Mouse (Mus musculus): ENCODE results near the gene Rep15.

The Rep15 gene

GRCm38 (mm10) chr6:147032303-147032925 lies at the start of gene Rep15:
Gene Rep15, plus strand, starts transcription at chr6:147032584.
- DNase-seq = no peak

DNA sequence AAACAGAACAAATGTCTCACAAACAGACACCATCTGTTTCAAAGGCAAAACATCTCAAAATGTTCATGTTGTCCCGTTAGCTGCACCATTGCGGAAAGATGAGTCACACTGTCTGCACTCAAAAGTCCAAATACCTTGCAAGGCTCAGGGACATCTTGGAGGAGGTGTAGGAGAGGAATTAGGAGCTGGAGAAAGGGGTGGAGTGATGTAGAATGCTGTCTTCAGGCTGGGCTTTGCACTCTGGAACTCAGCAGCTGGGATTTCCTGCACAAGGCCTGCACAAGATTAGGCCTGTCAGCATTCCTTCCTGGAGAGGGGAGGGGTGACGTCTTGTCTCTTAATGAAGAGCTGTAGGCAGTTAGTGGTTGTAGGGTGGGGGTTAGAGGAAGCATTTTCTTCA lies 47.8 kb upstream of the Rep15 start:
- no peak for DNase-seq

DNA sequence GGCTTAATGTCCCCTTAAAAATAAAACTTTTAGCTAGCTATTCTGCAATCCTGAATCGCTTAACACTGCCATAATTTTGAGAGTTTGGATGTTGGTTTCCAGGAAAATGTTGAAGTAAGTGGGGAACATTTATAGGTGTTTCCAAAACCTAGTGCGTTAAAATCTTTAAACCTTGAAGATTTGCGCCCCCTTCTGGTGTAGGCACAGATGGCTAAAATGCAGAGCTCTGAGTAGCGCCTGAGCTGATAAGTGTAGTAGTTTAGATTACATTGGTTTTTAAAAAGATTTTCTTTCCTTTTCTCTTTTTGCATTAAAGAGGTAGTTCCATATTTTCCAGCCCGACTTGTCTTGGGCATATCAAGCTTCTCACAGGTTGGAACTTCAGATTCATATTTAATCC lies 38.1 kb upstream of the Rep15 start:
- DNase-seq = peak in 1 of 2 experiments; percentile 64

GRCm38 (mm10) chr6:146995391-146995790 lies 37.0 kb upstream of the Rep15 start:
- DNase-seq = no peak

GRCm38 (mm10) chr6:146995878-146996277 lies 36.5 kb upstream of the Rep15 start:
- no peak for DNase-seq

DNA sequence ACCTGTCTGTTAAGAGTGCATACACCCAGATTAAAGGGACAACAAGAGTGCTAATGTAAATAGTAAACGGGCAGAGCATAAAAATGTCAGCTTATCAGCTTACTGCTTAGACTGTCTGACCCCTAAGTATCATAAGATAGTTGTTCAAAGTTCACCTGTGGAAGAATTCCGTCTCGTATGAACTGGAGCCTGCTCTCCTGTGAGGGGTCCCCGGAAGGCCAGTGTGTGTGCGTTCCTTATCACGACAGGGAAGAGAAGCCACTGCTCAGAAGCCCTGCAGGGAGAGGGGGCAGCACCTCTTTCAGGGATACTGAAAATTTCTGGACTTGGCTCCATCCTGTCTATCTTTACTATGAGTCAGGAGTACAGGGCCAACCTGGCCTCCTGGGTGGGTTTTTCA lies 35.4 kb upstream of the Rep15 start:
- DNase-seq = no peak

- DNase-seq = no peak
These were observed 33.7 kb upstream of the Rep15 start for GRCm38 (mm10) chr6:146998710-146999109.

DNA sequence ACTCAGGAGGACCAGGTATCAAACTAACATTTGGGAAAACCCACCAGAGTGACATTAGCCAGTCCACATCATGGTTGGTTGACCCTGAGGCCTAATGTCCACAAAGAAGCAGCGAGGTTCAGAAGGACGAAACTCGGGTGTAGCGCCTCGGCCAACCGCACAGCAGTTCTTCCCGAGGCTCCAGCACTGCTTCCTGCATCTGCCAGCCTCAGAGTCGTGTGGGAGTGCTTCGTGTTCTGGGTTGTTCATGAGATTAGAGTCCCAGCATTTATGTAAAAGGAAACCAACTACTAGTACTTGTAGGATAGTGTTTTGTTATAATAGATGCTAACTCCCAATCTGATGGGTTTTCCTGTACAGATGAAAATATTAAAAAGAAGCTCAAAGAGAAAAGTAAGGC lies 33.1 kb upstream of the Rep15 start:
- no peak for DNase-seq

GRCm38 (mm10) chr6:146999755-147000154 lies 32.6 kb upstream of the Rep15 start:
- no peak for DNase-seq

DNA sequence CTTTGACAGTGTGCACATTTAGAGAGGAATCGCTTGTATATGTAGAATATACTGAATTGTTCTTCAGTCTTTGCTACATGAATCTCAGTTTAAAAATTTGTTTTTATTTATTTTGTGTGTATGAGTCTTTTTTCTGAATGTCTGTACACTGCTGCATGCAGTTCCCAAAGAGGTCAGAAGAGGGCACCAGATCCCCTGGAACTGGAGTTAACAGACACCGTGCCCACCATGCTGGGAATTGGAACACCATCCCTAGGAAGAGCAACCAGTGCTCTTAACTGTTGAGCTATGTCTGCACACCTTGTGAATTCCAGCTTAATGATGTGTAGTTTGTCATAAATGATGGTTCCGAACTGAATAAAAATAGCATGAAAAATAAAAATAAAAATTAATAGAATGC lies 24.2 kb upstream of the Rep15 start:
- DNase-seq = peak in 1 of 2 experiments; percentile 58

- DNase-seq = no peak
These were observed 22.0 kb upstream of the Rep15 start for GRCm38 (mm10) chr6:147010358-147010757.

DNA sequence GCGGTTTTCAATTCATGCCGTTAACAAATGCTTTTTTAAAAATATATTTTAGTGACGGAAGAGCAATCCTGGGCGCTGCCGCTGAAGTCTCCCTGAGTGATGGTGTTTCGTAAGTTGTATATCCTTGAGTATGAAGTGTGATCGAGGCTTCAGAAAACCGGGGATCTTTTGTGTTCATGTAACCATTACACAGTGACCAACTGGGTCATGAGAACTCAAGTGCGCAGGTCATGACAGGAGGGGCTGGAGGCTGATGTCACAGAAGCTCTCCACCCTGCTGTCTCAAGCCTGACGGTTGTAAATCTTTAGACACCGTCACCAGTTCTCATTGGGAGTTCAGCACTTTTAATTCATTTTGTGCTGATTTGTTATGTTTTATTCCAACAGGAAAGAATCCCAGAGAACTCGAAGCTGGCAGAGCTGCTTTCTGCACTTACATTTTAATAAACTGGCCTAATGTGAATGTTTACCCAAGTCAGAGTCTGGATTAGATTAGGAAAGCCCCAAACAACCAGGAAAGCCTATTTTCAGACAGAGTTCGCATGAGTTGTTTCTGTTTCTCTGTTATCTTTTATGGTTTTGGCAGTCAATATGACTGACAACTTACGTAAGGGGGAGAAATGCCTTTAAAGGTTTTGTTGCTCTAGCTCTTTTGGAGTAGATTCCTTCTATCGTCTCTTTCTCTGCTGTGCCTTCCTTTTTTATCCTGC lies 21.4 kb upstream of the Rep15 start:
- no peak for DNase-seq

- no peak for DNase-seq
These were observed 20.8 kb upstream of the Rep15 start for GRCm38 (mm10) chr6:147011555-147011954.

DNA sequence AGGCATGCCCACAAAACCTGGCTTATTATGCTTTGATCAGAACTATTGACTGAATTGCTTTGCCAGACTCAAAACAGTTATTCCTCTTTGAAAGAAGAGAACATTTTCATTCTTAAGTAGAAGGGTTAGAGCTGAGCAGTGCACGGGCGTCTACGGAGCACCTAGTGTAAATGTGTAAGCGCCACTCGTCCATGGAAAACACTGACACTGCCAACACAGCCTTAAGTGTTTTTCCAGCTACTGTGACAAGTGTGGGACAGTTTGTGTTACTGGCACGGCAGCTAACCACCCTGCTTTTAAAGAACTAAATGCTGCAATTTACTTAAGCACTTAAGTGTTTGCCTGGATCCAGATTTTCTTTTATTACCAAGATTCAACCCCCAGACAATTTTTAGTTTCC lies 20.4 kb upstream of the Rep15 start:
- no peak for DNase-seq

GRCm38 (mm10) chr6:147013546-147013945 lies 18.8 kb upstream of the Rep15 start:
- no peak for DNase-seq

- DNase-seq = no peak
These were observed 14.5 kb upstream of the Rep15 start for GRCm38 (mm10) chr6:147017906-147018305.

DNA sequence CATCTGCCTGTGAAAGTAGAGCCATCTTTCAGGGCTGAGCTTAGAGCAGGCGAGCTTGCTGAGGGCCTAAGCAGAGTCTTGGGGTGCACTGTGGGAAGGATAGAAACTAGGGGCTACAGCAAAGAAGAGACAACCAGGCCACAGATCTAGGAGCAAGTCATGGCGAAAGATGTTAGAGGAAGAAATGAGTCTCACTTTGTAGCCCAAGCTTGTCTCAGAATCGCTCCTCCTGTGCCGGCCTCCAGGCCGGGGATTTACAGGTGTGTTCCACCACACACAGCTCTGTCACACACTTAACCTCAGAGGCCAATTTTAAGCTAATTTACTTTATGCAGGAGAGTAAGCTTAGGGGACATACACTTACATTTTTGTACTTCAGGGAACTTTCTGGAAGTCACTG lies 14.0 kb upstream of the Rep15 start:
- no peak for DNase-seq

- no peak for DNase-seq
These were observed 11.2 kb upstream of the Rep15 start for GRCm38 (mm10) chr6:147021181-147021580.

DNA sequence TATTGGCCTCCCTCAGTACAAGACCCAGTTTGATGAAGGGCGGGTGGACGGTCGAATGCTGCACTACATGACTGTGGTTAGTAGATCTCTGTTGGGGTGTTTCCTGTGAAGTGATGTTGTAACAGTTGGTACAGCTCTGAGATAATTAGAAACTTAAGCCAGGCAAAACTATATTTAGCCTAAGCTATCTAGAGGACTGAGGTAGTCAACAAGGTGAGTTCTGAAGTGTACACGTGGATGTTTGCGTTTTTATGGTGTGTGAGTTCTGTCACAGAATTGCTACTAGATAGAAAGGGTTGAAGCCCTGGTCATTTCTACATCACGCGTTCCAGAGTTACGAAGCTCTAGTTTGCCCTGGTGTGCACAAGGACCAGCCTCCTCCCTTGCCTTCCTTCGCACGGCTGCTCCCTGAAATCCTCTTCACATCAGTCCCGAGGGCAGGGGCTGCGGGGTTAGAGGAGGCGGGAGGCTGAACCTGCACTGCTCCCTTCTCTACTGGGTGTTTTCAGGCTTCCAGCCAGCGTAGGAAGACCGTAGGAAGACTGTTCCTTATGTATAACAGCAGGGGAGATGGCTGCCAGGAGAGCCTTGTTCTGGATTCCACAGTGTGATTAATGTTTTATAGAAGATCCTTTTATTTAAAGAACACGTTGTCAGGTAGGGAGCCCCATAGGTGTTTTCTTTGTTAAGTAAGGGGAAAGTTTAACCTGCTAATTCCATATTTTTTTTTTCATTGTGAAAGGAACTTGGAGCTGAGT lies 9.8 kb upstream of the Rep15 start:
- no peak for DNase-seq

GRCm38 (mm10) chr6:147023133-147023395 lies 9.3 kb upstream of the Rep15 start:
- DNase-seq = no peak

GRCm38 (mm10) chr6:147023568-147023967 lies 8.8 kb upstream of the Rep15 start:
- no peak for DNase-seq

GRCm38 (mm10) chr6:147024761-147025160 lies 7.6 kb upstream of the Rep15 start:
- DNase-seq = no peak

GRCm38 (mm10) chr6:147028396-147028795 lies 4.0 kb upstream of the Rep15 start:
- DNase-seq = no peak

GRCm38 (mm10) chr6:147029591-147029990 lies 2.8 kb upstream of the Rep15 start:
- no peak for DNase-seq

All from lung, postnatal 4 days (tissue).